Mouse (Mus musculus) hindbrain, embryonic 12.5 days (tissue): Measurements from ENCODE around the gene Senp1. TPM values are rescaled to one million over a fixed set of nuclear protein-coding genes. Genes with fewer than 3 reads are reported as not detected.

Experiments used
- ATAC-seq: fragments of 200-750 bp; cut with Nextera tagmentation; 2 replicates; pipeline ENCODE4 v1.8.0; 2017; ENCODE audit warnings: moderate TSS enrichment; ENCODE audit not compliant: low FRiP score
- H3K27ac ChIP-seq: fragments of 300-500 bp; sonication (generic); 2 replicates; pipeline ENCODE4 v1.5.1; 2016; ENCODE audit warnings: mild to moderate bottlenecking
- H3K27me3 ChIP-seq: fragments of 300-500 bp; sonication (generic); 2 replicates; pipeline ENCODE4 v1.6.1; 2016; ENCODE audit warnings: mild to moderate bottlenecking
- H3K36me3 ChIP-seq: fragments of 300-500 bp; sonication (generic); 2 replicates; pipeline ENCODE4 v1.6.1; 2016; ENCODE audit warnings: mild to moderate bottlenecking
- H3K4me1 ChIP-seq: fragments of 300-500 bp; sonication (generic); 2 replicates; pipeline ENCODE4 v1.6.1; 2016
- H3K4me2 ChIP-seq: fragments of 300-500 bp; sonication (generic); replicated peaks from 2 replicates; pipeline ENCODE4 v1.6.1; 2016; ENCODE audit warnings: mild to moderate bottlenecking
- H3K4me3 ChIP-seq: fragments of 300-500 bp; sonication (generic); 2 replicates; pipeline ENCODE4 v1.5.1; 2016; ENCODE audit warnings: mild to moderate bottlenecking
- H3K9ac ChIP-seq: fragments of 300-500 bp; sonication (generic); 2 replicates; pipeline ENCODE4 v1.6.1; 2016; ENCODE audit warnings: mild to moderate bottlenecking, moderate library complexity
- H3K9me3 ChIP-seq: fragments of 300-500 bp; sonication (generic); replicated peaks from 2 replicates; pipeline ENCODE4 v1.6.1; 2016; ENCODE audit warnings: mild to moderate bottlenecking
- WGBS: fragments of 180-500 bp; shearing (Covaris S2); methylation state at CpG from one replicate; pipeline ENCODE4 v1.1.7; 2016; 5-methylcytosine and 5-hydroxymethylcytosine counted together
- polyA plus RNA-seq: library from polyadenylated mRNA; unstranded; fragments of >200 nt; fragmentation: Nextera tagmentation; extraction: Ambion mirVana; gene quantifications from 2 replicates; pipeline ENCODE4 v1.2.1, GENCODE M21; 2016

Gene Senp1
- polyA plus RNA-seq, 1 experiment from 2014 or later, result 38.7 TPM

- whole genome bisulfite sequencing, result under 1% methylated on average over 19 of the region's 19 CpGs
- ATAC-seq, result peak; percentile 23; the same call in 1 of the 2 replicates
- H3K4me1 ChIP-seq, result peaks cover 49% of the 10 kb centered on the region
These were observed 88.8 kb downstream of the Senp1 start for GRCm38 (mm10) chr15:98004740-98005159.

GRCm38 (mm10) chr15:98003822-98004739 is 89.5 kb downstream of the Senp1 start, which contains the start of gene Col2a1:
Col2a1 (minus strand) TSS chr15:98004695.
- H3K27ac ChIP-seq, result peak within 1 kb of the TSS; percentile 96
- no peaks in the 10 kb centered on the region for H3K9me3 ChIP-seq
- peaks cover 55% of the 10 kb centered on the region for H3K4me1 ChIP-seq
- H3K27me3 ChIP-seq, result peaks cover 29% of the 10 kb centered on the region
- ATAC-seq, result peak; percentile 51; the same call in 1 of the 2 replicates
- H3K4me2 ChIP-seq, result peak within 1 kb of the TSS; percentile 82
- peak within 1 kb of the TSS; percentile 80 for H3K9ac ChIP-seq
- under 1% methylated on average over 59 of the region's 59 CpGs for WGBS
- H3K4me3 ChIP-seq, result peak within 1 kb of the TSS; percentile 58
- H3K36me3 ChIP-seq, result no peaks in the 10 kb centered on the region

More at GRCm38 (mm10) chr15:98004740-98005159, 88.8 kb downstream of the Senp1 start:
- no peaks in the 10 kb centered on the region for H3K36me3 ChIP-seq
- H3K4me2 ChIP-seq, result peak overlapping the region; percentile 82
- peak overlapping the region; percentile 80 for H3K9ac ChIP-seq
- peaks cover 29% of the 10 kb centered on the region for H3K27me3 ChIP-seq
- no peaks in the 10 kb centered on the region for H3K9me3 ChIP-seq
- H3K27ac ChIP-seq, result peak overlapping the region; percentile 96; the same call in 1 of the 2 replicates
- peak overlapping the region; percentile 58 for H3K4me3 ChIP-seq

GRCm38 (mm10) chr15:98002991-98003821 is 90.3 kb downstream of the Senp1 start:
- no peak for ATAC-seq
- under 1% methylated on average over 42 of the region's 42 CpGs for WGBS
- Histone ChIP-seq H3K4me1 (peaks cover 57% of the 10 kb centered on the region), H3K27me3 (peaks cover 29% of the 10 kb centered on the region), H3K9ac (peak overlapping the region; percentile 80), H3K9me3 (no peaks in the 10 kb centered on the region), H3K4me2 (peak overlapping the region; percentile 82), H3K4me3 (peak overlapping the region; percentile 58), H3K27ac (peak overlapping the region; percentile 96), H3K36me3 (peaks cover 8% of the 10 kb centered on the region; the same call in 1 of the 2 replicates)

- Histone ChIP-seq H3K36me3 (peaks cover 12% of the 10 kb centered on the region; the same call in 1 of the 2 replicates), H3K27me3 (peaks cover 29% of the 10 kb centered on the region), H3K9ac (peak overlapping the region; percentile 80), H3K4me2 (peak overlapping the region; percentile 82), H3K27ac (peak overlapping the region; percentile 96), H3K9me3 (no peaks in the 10 kb centered on the region), H3K4me1 (peaks cover 57% of the 10 kb centered on the region), H3K4me3 (peak overlapping the region; percentile 58)
- under 1% methylated on average over 40 of the region's 42 CpGs for WGBS
- peak; percentile 62 for ATAC-seq
These were observed 91.2 kb downstream of the Senp1 start for GRCm38 (mm10) chr15:98002113-98002990.

GRCm38 (mm10) chr15:98001321-98002112 is 92.0 kb downstream of the Senp1 start:
- peak; percentile 32 for ATAC-seq
- H3K36me3 ChIP-seq, result peaks cover 16% of the 10 kb centered on the region
- H3K27me3 ChIP-seq, result peaks cover 29% of the 10 kb centered on the region
- H3K9ac ChIP-seq, result peak overlapping the region; percentile 80
- H3K9me3 ChIP-seq, result no peaks in the 10 kb centered on the region
- H3K4me1 ChIP-seq, result peaks cover 62% of the 10 kb centered on the region
- peak overlapping the region; percentile 82 for H3K4me2 ChIP-seq
- H3K27ac ChIP-seq, result peak overlapping the region; percentile 96
- WGBS, result 1% methylated on average over 37 of the region's 37 CpGs
- H3K4me3 ChIP-seq, result peak overlapping the region; percentile 58

GRCm38 (mm10) chr15:97999991-98000390 is 93.6 kb downstream of the Senp1 start:
- Histone ChIP-seq H3K9ac (no peak overlapping the region), H3K27ac (peak overlapping the region; percentile 19; the same call in 1 of the 2 replicates)

GRCm38 (mm10) chr15:97999546-97999945 is 94.0 kb downstream of the Senp1 start:
- no peak for ATAC-seq
- Histone ChIP-seq H3K27me3 (peaks cover 19% of the 10 kb centered on the region), H3K4me1 (peaks cover 65% of the 10 kb centered on the region), H3K4me2 (peak overlapping the region; percentile 82), H3K9me3 (no peaks in the 10 kb centered on the region), H3K4me3 (no peak overlapping the region), H3K36me3 (peaks cover 35% of the 10 kb centered on the region), H3K9ac (0 out of 2 replicates have a peak overlapping the region, but pooled peaks have one; percentile 3), H3K27ac (no peak overlapping the region)
- WGBS, result 34% methylated on average over 13 of the region's 13 CpGs

More at GRCm38 (mm10) chr15:97999991-98000390, 93.6 kb downstream of the Senp1 start:
- WGBS, result 8% methylated on average over 7 of the region's 7 CpGs
- H3K4me2 ChIP-seq, result peak overlapping the region; percentile 82
- H3K27me3 ChIP-seq, result peaks cover 22% of the 10 kb centered on the region
- peaks cover 30% of the 10 kb centered on the region for H3K36me3 ChIP-seq
- H3K4me1 ChIP-seq, result peaks cover 70% of the 10 kb centered on the region
- no peaks in the 10 kb centered on the region for H3K9me3 ChIP-seq
- ATAC-seq, result no peak
- no peak overlapping the region for H3K4me3 ChIP-seq

GRCm38 (mm10) chr15:97996716-97997256 is 96.8 kb downstream of the Senp1 start:
- peaks cover 63% of the 10 kb centered on the region for H3K4me1 ChIP-seq
- no peaks in the 10 kb centered on the region for H3K27me3 ChIP-seq
- H3K9ac ChIP-seq, result no peak overlapping the region
- no peak for ATAC-seq
- H3K36me3 ChIP-seq, result peaks cover 40% of the 10 kb centered on the region
- no peak overlapping the region for H3K4me3 ChIP-seq
- no peaks in the 10 kb centered on the region for H3K9me3 ChIP-seq
- 77% methylated on average over 13 of the region's 13 CpGs for WGBS
- no peak overlapping the region for H3K27ac ChIP-seq
- H3K4me2 ChIP-seq, result no peak overlapping the region

- ATAC-seq, result peak; percentile 91
- H3K27ac ChIP-seq, result peak overlapping the region; percentile 94
- peak overlapping the region; percentile 19; the same call in 1 of the 2 replicates for H3K4me3 ChIP-seq
- peaks cover 66% of the 10 kb centered on the region for H3K4me1 ChIP-seq
- no peaks in the 10 kb centered on the region for H3K9me3 ChIP-seq
- H3K36me3 ChIP-seq, result peaks cover 48% of the 10 kb centered on the region
- H3K9ac ChIP-seq, result peak overlapping the region; percentile 64
- 3% methylated on average over 18 of the region's 18 CpGs for WGBS
- no peaks in the 10 kb centered on the region for H3K27me3 ChIP-seq
- peak overlapping the region; percentile 48 for H3K4me2 ChIP-seq
These were observed 100.7 kb downstream of the Senp1 start for GRCm38 (mm10) chr15:97992712-97993286.
